Mouse (Mus musculus) CH12.LX (cell line): ENCODE results near the gene Mycn.

Source experiments
- CTCF ChIP-seq, 2 experiments: IDR thresholded peaks in 1 of 2; conservative IDR thresholded peaks in 1 of 2; 2 replicates each; pipeline ENCODE4 v1.5.1; 2011 to 2012; ENCODE audit warnings: low read depth in 2 of 2, low read length in 2 of 2, improper control_type of control experiment in 1 of 2, inconsistent platforms in 1 of 2, mild to moderate bottlenecking in 1 of 2, moderate library complexity in 1 of 2
- EP300 ChIP-seq: IDR thresholded peaks from 2 replicates; pipeline ENCODE4 v1.6.1; 2011; ENCODE audit warnings: low read length, improper control_type of control experiment
- MAX ChIP-seq: IDR thresholded peaks from 2 replicates; pipeline ENCODE4 v1.6.1; 2011; ENCODE audit warnings: low read length, improper control_type of control experiment
- MAZ ChIP-seq: IDR thresholded peaks from 2 replicates; pipeline ENCODE4 v1.6.1; 2012; ENCODE audit warnings: low read depth, mild to moderate bottlenecking, inconsistent platforms, low read length, improper control_type of control experiment, moderate library complexity
- NELFE ChIP-seq: IDR thresholded peaks from 2 replicates; pipeline ENCODE4 v1.6.1; 2011; ENCODE audit warnings: low read depth, low read length, improper control_type of control experiment
- POLR2A ChIP-seq: IDR thresholded peaks from 2 replicates; pipeline ENCODE4 v1.6.1; 2011; ENCODE audit warnings: low read depth, mild to moderate bottlenecking, improper control_type of control experiment, low read length
- USF1 ChIP-seq: IDR thresholded peaks from 2 replicates; pipeline ENCODE4 v1.6.1; 2014; ENCODE audit warnings: low read depth, mild to moderate bottlenecking, inconsistent platforms, low read length, improper control_type of control experiment

GRCm38 (mm10) chr12:12940466-12941128 lies 1.1 kb downstream of the Mycn start:
- TF ChIP-seq MAX: no peak
- TF ChIP-seq USF1: no peak
- TF ChIP-seq NELFE: no peak
- TF ChIP-seq CTCF (conservative IDR thresholded peaks at IDR 0.05 in 1 of 2, IDR thresholded peaks at IDR 0.05 in 1 of 2; ENCODE audit: low read depth in 2 of 2, low read length in 2 of 2): no peak
- no peak for TF ChIP-seq EP300
- TF ChIP-seq MAZ: no peak
- no peak for TF ChIP-seq POLR2A
